Mouse (Mus musculus) forebrain, embryonic 11.5 days (tissue): ENCODE data around the gene Mbtd1. TPM values are rescaled to one million over a fixed set of nuclear protein-coding genes. Genes with fewer than 3 reads are reported as not detected.
A peak's percentile ranks its signal among the peaks of the same experiment; 100 is the strongest.

Source experiments
- ATAC-seq: fragments of 200-750 bp; cut with Nextera tagmentation; replicated peaks from 2 replicates; pipeline ENCODE4 v1.8.0; 2017; ENCODE audit warnings: moderate TSS enrichment; ENCODE audit not compliant: low FRiP score
- DNase-seq: peaks from one replicate; pipeline ENCODE4 v3.0.0-alpha.2; 2017; ENCODE audit warnings: low spot score
- H3K27ac ChIP-seq: fragments of 300-500 bp; sonication (generic); 2 replicates; pipeline ENCODE4 v1.5.1; 2014; ENCODE audit warnings: low read depth, low read length
- H3K27me3 ChIP-seq: fragments of 300-500 bp; sonication (generic); 2 replicates; pipeline ENCODE4 v1.6.1; 2014; ENCODE audit warnings: mild to moderate bottlenecking, low read length, mixed read lengths; ENCODE audit not compliant: control insufficient read depth, insufficient read depth
- H3K36me3 ChIP-seq: fragments of 300-500 bp; sonication (generic); 2 replicates; pipeline ENCODE4 v1.6.1; 2014; ENCODE audit warnings: mild to moderate bottlenecking, low read length, moderate library complexity, mixed read lengths; ENCODE audit not compliant: control insufficient read depth, insufficient read depth
- H3K4me1 ChIP-seq: fragments of 300-500 bp; sonication (generic); replicated peaks from 2 replicates; pipeline ENCODE4 v1.6.1; 2014; ENCODE audit warnings: low read length, mixed read lengths; ENCODE audit not compliant: control insufficient read depth, insufficient read depth
- H3K4me2 ChIP-seq: fragments of 300-500 bp; sonication (generic); 2 replicates; pipeline ENCODE4 v1.6.1; 2014; ENCODE audit warnings: low read depth, mild to moderate bottlenecking, low read length, moderate library complexity, mixed read lengths; ENCODE audit not compliant: severe bottlenecking
- H3K4me3 ChIP-seq: fragments of 300-500 bp; sonication (generic); 2 replicates; pipeline ENCODE4 v1.5.1; 2014; ENCODE audit warnings: low read depth, low read length
- H3K9ac ChIP-seq: fragments of 300-500 bp; sonication (generic); 2 replicates; pipeline ENCODE4 v1.6.1; 2014; ENCODE audit warnings: low read length
- H3K9me3 ChIP-seq: fragments of 300-500 bp; sonication (generic); 2 replicates; pipeline ENCODE4 v1.6.1; 2016; ENCODE audit warnings: low read length, mixed read lengths; ENCODE audit not compliant: control insufficient read depth
- WGBS: fragments of 180-500 bp; shearing (Covaris S2); extraction: QIAGEN DNeasy Blood & Tissue Kit; methylation state at CpG from one replicate; pipeline ENCODE4 v1.1.7; 2014; 5-methylcytosine and 5-hydroxymethylcytosine counted together
- polyA plus RNA-seq: library from polyadenylated mRNA; unstranded; fragments of >200 nt; fragmentation: Nextera tagmentation; extraction: Ambion mirVana; gene quantifications from 2 replicates; pipeline ENCODE4 v1.2.1, GENCODE M21; 2014

The Mbtd1 gene
- polyA plus RNA-seq, 1 experiment from 2014 or later: 37.2 TPM

GRCm38 (mm10) chr11:93986298-93986697 is 100.6 kb downstream of the Mbtd1 start:
- no peak overlapping the region for H3K27ac ChIP-seq
- no peak for DNase-seq
- H3K27me3 ChIP-seq: no peaks in the 10 kb centered on the region
- no peaks in the 10 kb centered on the region for H3K4me1 ChIP-seq
- no peak for ATAC-seq
- H3K9ac ChIP-seq: no peak overlapping the region
- H3K9me3 ChIP-seq: no peaks in the 10 kb centered on the region
- H3K36me3 ChIP-seq: no peaks in the 10 kb centered on the region
- no peak overlapping the region for H3K4me2 ChIP-seq
- H3K4me3 ChIP-seq: no peak overlapping the region

- no peaks in the 10 kb centered on the region for H3K36me3 ChIP-seq
- no peak overlapping the region for H3K9ac ChIP-seq
- H3K9me3 ChIP-seq: no peaks in the 10 kb centered on the region
- H3K4me3 ChIP-seq: no peak overlapping the region
- ATAC-seq (no peak), DNase-seq (no peak)
- no peaks in the 10 kb centered on the region for H3K4me1 ChIP-seq
- H3K27me3 ChIP-seq: no peaks in the 10 kb centered on the region
- no peak overlapping the region for H3K27ac ChIP-seq
- 89% methylated on average over 4 of the region's 4 CpGs for WGBS
- no peak overlapping the region for H3K4me2 ChIP-seq
Measured at GRCm38 (mm10) chr11:93987026-93987425, 101.4 kb downstream of the Mbtd1 start.

- Histone ChIP-seq H3K4me2 (no peak overlapping the region), H3K4me1 (no peaks in the 10 kb centered on the region), H3K36me3 (no peaks in the 10 kb centered on the region), H3K9me3 (no peaks in the 10 kb centered on the region), H3K9ac (no peak overlapping the region), H3K27me3 (no peaks in the 10 kb centered on the region), H3K27ac (no peak overlapping the region), H3K4me3 (no peak overlapping the region)
- WGBS: 75% methylated on average over 8 of the region's 8 CpGs
- no peak for ATAC-seq
- no peak for DNase-seq
Measured at GRCm38 (mm10) chr11:93987625-93988327, 102.1 kb downstream of the Mbtd1 start.

GRCm38 (mm10) chr11:93988328-93989062 is 102.8 kb downstream of the Mbtd1 start:
- H3K4me1 ChIP-seq: no peaks in the 10 kb centered on the region
- DNase-seq (no peak), ATAC-seq (no peak)
- 69% methylated on average over 12 of the region's 12 CpGs for WGBS
- H3K4me2 ChIP-seq: no peak overlapping the region
- no peaks in the 10 kb centered on the region for H3K9me3 ChIP-seq
- no peaks in the 10 kb centered on the region for H3K27me3 ChIP-seq
- H3K36me3 ChIP-seq: no peaks in the 10 kb centered on the region
- H3K4me3 ChIP-seq: no peak overlapping the region
- no peak overlapping the region for H3K27ac ChIP-seq
- H3K9ac ChIP-seq: no peak overlapping the region

GRCm38 (mm10) chr11:93994531-93994930 is 108.9 kb downstream of the Mbtd1 start:
- Histone ChIP-seq H3K9me3 (no peaks in the 10 kb centered on the region), H3K9ac (no peak overlapping the region), H3K4me3 (no peak overlapping the region; the same call in 1 of the 2 replicates), H3K36me3 (no peaks in the 10 kb centered on the region), H3K4me2 (peak overlapping the region; percentile 95), H3K27ac (no peak overlapping the region), H3K27me3 (no peaks in the 10 kb centered on the region), H3K4me1 (peaks cover 11% of the 10 kb centered on the region; the same call in 1 of the 2 replicates)
- DNase-seq (no peak), ATAC-seq (no peak)
- WGBS: 74% methylated on average over 5 of the region's 5 CpGs

GRCm38 (mm10) chr11:93995111-93995719 is 109.6 kb downstream of the Mbtd1 start:
- H3K27ac ChIP-seq: peak overlapping the region; percentile 84
- H3K4me3 ChIP-seq: peak overlapping the region; percentile 88
- no peaks in the 10 kb centered on the region for H3K36me3 ChIP-seq
- H3K9ac ChIP-seq: peak overlapping the region; percentile 76
- no peaks in the 10 kb centered on the region for H3K9me3 ChIP-seq
- DNase-seq: peak; percentile 51
- ATAC-seq: peak; percentile 23
- peak overlapping the region; percentile 95 for H3K4me2 ChIP-seq
- no peaks in the 10 kb centered on the region for H3K27me3 ChIP-seq
- 8% methylated on average over 15 of the region's 15 CpGs for WGBS
- peaks cover 11% of the 10 kb centered on the region; the same call in 1 of the 2 replicates for H3K4me1 ChIP-seq

GRCm38 (mm10) chr11:93995720-93996305 is 110.2 kb downstream of the Mbtd1 start, which contains the start of gene Spag9:
Spag9 (plus strand) TSS chr11:93996091.
- Histone ChIP-seq H3K4me1 (peaks cover 11% of the 10 kb centered on the region; the same call in 1 of the 2 replicates), H3K9me3 (no peaks in the 10 kb centered on the region), H3K27me3 (no peaks in the 10 kb centered on the region), H3K4me3 (peak within 1 kb of the TSS; percentile 88), H3K27ac (peak within 1 kb of the TSS; percentile 84), H3K4me2 (peak within 1 kb of the TSS; percentile 95), H3K9ac (peak within 1 kb of the TSS; percentile 82), H3K36me3 (no peaks in the 10 kb centered on the region)
- peak; percentile 93 for ATAC-seq
- under 1% methylated on average over 56 of the region's 70 CpGs for WGBS
- DNase-seq: peak; percentile 96
